Mouse (Mus musculus) T-helper 1 cell (primary cell): Measurements from ENCODE around the gene Pkdrej.
"Not testable (repeated sequence)": the region's sequence is repeated elsewhere in the genome, so short reads cannot be mapped to it uniquely, and the experiment has no call there.

Experiments used
- in situ Hi-C: fragments of 300-600 bp; cut with MboI, MseI; formaldehyde crosslinking; loops from one replicate; pipeline ENCODE4 v1.15.1; 2025; ENCODE audit warnings: high pct_unique_total_duplicates

The Pkdrej gene

DNA sequence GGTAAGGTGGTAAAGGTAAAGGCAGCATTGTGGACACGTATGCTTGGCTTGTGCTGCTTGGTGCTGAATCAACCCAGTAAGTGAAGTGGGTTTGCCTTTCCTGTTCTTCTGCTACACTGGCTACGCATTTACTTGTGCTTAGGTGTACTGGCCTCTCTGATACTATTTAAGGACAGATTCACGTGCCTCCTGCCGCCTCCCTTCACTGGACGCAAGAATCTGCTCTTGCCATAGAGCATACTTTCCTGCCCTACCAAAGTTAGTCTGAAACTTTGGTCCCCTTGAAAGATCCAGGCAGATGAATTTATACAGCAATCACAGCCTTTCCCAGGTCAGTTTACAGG lies 11.1 kb downstream of the Pkdrej start:
- in situ Hi-C loops: no loop called here

GRCm38 (mm10) chr15:85809091-85809490 lies 12.4 kb downstream of the Pkdrej start:
- in situ Hi-C loops: no loop called here

GRCm38 (mm10) chr15:85808434-85808833 lies 13.1 kb downstream of the Pkdrej start:
- in situ Hi-C loops: no loop called here

- in situ Hi-C loops: no loop called here
Measured at GRCm38 (mm10) chr15:85808031-85808430, 13.5 kb downstream of the Pkdrej start.

- in situ Hi-C loops: no loop called here
Measured at GRCm38 (mm10) chr15:85807404-85807803, 14.1 kb downstream of the Pkdrej start.

DNA sequence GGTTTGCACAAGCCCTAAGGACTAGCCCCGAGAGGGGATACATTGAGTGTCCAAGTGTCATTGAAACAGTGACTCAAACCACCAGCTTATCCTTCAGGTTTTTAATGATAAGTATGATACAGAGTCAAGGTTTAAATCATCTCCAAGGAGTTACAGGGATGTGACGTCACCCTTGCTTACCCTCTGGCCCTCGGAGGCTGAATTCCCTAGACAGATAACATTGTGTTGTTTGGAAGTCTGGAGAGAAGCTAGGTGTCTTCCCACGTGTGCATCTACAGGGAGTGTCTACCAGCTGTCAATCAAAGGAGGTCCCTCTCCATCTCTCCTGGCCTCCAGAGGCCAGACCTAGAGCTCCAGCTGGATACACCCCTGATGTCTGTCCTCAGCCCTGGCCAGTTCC lies 14.6 kb downstream of the Pkdrej start:
- in situ Hi-C loops: no loop called here

GRCm38 (mm10) chr15:85802931-85803330 lies 18.6 kb downstream of the Pkdrej start:
- in situ Hi-C loops: no loop called here

GRCm38 (mm10) chr15:85798676-85799075 lies 22.9 kb downstream of the Pkdrej start:
- in situ Hi-C loops: no loop called here

DNA sequence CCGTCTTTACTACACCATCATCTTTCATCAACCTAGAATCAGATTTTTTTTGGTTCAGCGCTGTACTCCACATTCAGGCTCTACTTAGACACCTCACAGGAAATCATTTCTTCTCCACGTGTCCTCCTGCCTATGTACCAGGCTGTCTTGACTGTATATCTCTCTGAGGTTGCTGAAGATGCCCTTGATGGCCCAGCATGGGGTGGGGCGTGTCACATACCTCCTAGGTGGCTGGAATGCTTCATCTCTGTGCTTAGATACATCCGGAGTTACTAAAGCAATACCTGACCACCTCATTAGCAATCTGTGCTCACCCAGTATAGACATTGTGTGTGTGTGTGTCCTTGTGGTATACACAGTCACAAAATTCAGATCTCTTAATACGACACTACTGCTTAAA lies 26.0 kb downstream of the Pkdrej start:
- in situ Hi-C loops: no loop called here

DNA sequence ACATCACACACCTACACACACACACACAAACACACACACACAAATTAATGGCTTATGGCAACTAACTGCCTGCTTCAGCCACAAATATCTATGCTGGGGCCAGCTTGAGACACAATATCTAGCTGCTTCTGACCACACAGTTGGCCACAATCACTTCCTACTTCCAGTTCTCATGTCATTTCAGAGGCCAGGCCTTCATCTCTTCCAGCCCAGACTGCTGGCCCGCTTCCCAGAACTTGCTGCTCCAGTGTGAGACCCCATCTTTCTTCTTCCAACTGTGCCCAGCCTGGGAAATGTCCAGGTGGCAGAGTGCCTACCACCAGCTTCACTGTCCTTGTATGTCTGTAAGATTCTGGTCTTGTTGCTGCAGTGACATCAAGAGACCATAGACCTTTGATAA lies 28.7 kb downstream of the Pkdrej start:
- in situ Hi-C loops: no loop called here

GRCm38 (mm10) chr15:85791449-85791848 lies 30.1 kb downstream of the Pkdrej start:
- in situ Hi-C loops: no loop called here

DNA sequence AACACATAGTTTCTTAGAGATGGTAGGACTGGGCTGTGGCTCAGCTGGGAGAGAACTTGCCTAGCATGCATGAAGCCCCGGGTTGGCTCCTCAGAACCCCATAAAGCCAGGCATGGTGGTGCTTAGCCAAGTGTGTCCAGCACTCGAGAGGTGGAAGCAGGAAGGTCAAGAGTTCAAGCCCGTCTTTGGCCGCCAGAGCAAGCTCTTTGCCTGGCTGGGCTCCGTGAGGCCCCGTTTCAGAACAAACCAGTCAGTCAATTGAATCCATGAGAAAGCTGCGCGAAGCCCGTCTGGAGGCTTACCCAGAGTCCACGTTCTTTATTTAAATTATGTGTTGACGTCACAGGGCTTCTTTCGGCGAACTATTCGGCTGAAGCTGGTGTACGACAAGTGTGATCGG lies 32.9 kb downstream of the Pkdrej start:
- in situ Hi-C loops: loop anchor here (10.0 kb wide), 1 partner anchor 796 kb away; no protein-coding TSS in a partner anchor

DNA sequence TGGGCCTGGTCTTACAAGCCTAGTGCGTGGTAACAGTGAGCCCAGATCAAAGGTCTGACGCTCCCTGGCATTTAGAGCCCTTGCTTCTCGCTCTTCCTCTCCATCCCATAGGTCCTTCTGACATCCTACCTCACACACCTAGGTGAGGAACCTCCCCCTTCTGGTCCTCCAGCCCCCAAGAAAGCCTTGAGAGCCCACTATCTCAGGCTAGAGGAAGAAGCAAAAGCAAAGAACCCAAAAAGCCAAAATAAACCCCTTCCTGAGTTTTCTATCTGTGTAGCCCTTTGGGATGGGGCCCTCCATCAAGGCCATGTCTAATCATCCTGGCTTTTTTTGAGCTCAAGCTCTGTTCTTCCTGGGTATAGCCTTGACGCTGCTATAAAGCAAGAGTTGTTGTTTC lies 33.5 kb downstream of the Pkdrej start:
- in situ Hi-C loops: loop anchor here (10.0 kb wide), 1 partner anchor 797 kb away; no protein-coding TSS in a partner anchor

GRCm38 (mm10) chr15:85787482-85787881 lies 34.1 kb downstream of the Pkdrej start:
- in situ Hi-C loops: loop anchor here (10.0 kb wide), 1 partner anchor 797 kb away; no protein-coding TSS in a partner anchor

GRCm38 (mm10) chr15:85786711-85787110 lies 34.8 kb downstream of the Pkdrej start:
- in situ Hi-C loops: loop anchor here (10.0 kb wide), 1 partner anchor 798 kb away; no protein-coding TSS in a partner anchor

GRCm38 (mm10) chr15:85784341-85784740 lies 37.2 kb downstream of the Pkdrej start:
- in situ Hi-C loops: loop anchor here (10.0 kb wide), 1 partner anchor 800 kb away; no protein-coding TSS in a partner anchor

DNA sequence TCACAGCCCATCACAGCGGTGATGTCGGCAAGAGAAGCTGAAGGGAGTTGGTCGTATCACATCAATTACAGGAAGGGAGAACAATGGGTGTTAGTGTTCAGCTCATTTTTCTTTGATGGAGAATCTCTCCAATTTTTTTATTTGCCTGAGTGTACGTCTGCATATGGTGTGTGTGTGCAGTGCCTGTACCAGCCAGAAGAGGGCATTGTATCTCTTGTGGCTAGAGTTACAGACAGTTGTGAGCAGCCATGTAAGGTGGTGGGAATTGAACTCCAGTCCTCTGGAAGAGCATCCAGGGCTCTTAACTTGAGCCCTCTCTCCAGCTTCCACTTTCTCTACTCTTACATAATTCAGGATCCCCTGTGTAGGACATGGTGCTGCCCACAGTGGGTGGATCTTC lies 38.4 kb downstream of the Pkdrej start:
- in situ Hi-C loops: loop anchor here (10.0 kb wide), 1 partner anchor 802 kb away; no protein-coding TSS in a partner anchor

DNA sequence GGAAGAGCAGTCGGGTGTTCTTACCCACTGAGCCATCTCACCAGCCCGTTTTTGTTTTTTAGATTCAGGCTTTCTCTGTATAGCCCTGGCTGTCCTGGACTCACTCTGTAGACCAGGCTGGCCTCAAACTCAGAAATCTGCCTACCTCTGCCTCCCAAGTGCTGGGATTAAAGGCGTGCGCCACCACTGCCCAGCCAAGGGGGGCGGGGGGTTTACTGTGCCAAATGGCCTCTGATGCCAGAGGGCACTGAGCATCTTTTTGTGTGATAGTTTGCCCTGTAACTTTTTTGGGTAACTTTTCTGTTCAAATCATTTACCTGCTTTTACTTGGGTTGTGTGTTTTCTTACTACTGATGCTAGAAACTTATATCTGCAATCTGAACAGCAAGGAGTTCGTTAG lies 42.6 kb downstream of the Pkdrej start:
- in situ Hi-C loops: not testable (repeated sequence)

DNA sequence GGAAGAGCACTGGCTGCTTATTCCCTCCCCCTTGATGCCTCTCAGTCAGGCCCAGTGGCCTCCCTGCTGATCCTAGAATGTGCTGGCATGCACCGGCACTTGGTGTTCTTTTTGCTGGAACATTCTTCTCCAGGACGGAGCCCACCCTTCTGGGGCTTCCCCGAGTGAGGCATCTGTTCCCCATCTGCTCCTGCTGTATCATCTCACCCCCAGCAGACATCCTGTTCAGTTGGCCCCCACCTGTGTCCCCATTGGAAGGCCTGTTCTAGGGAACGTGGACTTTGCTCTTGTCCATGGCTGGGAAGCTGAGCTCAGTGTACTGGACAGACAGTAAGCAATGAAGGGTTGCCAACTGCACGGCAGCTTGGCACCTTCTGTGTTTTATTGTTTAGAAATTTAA lies 44.8 kb downstream of the Pkdrej start:
- in situ Hi-C loops: no loop called here

DNA sequence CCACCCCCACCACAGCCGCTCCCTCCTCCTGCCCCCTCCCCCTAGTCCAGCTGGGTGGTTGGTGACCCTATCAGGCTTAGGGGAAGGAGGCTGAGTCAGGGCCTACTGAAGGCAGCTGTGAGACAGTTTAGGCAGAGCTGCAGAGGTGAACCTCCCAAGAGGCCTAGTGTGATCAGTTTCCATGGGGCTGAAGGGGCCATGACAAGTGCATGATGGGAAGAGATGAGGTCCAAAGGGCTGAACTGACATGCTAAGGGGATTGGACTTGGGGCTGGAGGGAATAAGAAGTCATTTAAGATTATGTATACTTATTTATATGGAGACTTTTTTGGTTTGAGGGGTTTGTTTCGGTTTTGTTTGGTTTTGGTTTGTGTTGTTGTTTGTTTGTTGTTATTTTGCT lies 45.3 kb downstream of the Pkdrej start:
- in situ Hi-C loops: no loop called here

- in situ Hi-C loops: no loop called here
Measured at GRCm38 (mm10) chr15:85775001-85775400, 46.5 kb downstream of the Pkdrej start.

- in situ Hi-C loops: loop anchor here (5.0 kb wide), 1 partner anchor 762 kb away; no protein-coding TSS in a partner anchor
Measured at GRCm38 (mm10) chr15:85774419-85774818, 47.1 kb downstream of the Pkdrej start.

GRCm38 (mm10) chr15:85772146-85772740 lies 49.3 kb downstream of the Pkdrej start:
- in situ Hi-C loops: loop anchor here (5.0 kb wide), 1 partner anchor 760 kb away; no protein-coding TSS in a partner anchor
